Mouse (Mus musculus) lung, postnatal 0 days (tissue): ENCODE data around the gene Slc25a12. TPM values are rescaled to one million over a fixed set of nuclear protein-coding genes. Genes with fewer than 3 reads are reported as not detected.
A peak's percentile ranks its signal among the peaks of the same experiment; 100 is the strongest.

Experiments
- ATAC-seq: fragments of 200-750 bp; cut with Nextera tagmentation; 2 replicates; pipeline ENCODE4 v1.8.0; 2017; ENCODE audit warnings: moderate library complexity
- DNase-seq: peaks from one replicate; pipeline ENCODE4 v3.0.0-alpha.2; 2016; ENCODE audit warnings: low spot score
- H3K27ac ChIP-seq: fragments of 300-500 bp; sonication (generic); 2 replicates; pipeline ENCODE4 v1.5.1; 2014; ENCODE audit warnings: antibody characterized with exemption, mild to moderate bottlenecking, low read length, mixed read lengths
- H3K27me3 ChIP-seq: fragments of 300-500 bp; sonication (generic); replicated peaks from 2 replicates; pipeline ENCODE4 v1.6.1; 2014; ENCODE audit warnings: low read length, mixed read lengths; ENCODE audit not compliant: insufficient read depth
- H3K36me3 ChIP-seq: fragments of 300-500 bp; sonication (generic); 2 replicates; pipeline ENCODE4 v1.6.1; 2014; ENCODE audit warnings: low read length, mixed read lengths; ENCODE audit not compliant: insufficient read depth
- H3K4me1 ChIP-seq: fragments of 300-500 bp; sonication (generic); 2 replicates; pipeline ENCODE4 v1.6.1; 2014; ENCODE audit warnings: antibody characterized with exemption, low read depth, low read length, mixed read lengths; ENCODE audit not compliant: insufficient read depth
- H3K4me2 ChIP-seq: fragments of 300-500 bp; sonication (generic); replicated peaks from 2 replicates; pipeline ENCODE4 v1.6.1; 2014; ENCODE audit warnings: low read depth, mild to moderate bottlenecking, low read length, moderate library complexity, mixed read lengths
- H3K4me3 ChIP-seq: fragments of 300-500 bp; sonication (generic); 2 replicates; pipeline ENCODE4 v1.5.1; 2014; ENCODE audit warnings: low read depth, low read length
- H3K9ac ChIP-seq: fragments of 300-500 bp; sonication (generic); replicated peaks from 2 replicates; pipeline ENCODE4 v1.6.1; 2014; ENCODE audit warnings: low read depth, mild to moderate bottlenecking
- H3K9me3 ChIP-seq: fragments of 300-500 bp; sonication (generic); 2 replicates; pipeline ENCODE4 v1.6.1; 2016; ENCODE audit warnings: low read length, mixed read lengths
- CTCF ChIP-seq: IDR thresholded peaks from 2 replicates; pipeline ENCODE4 v1.5.1; 2016; ENCODE audit warnings: antibody characterized with exemption, mild to moderate bottlenecking
- EP300 ChIP-seq: IDR thresholded peaks from 2 replicates; pipeline ENCODE4 v1.6.1; 2016; ENCODE audit warnings: antibody characterized with exemption, mild to moderate bottlenecking, control low read depth
- WGBS: fragments of 180-500 bp; shearing (Covaris S2); extraction: QIAGEN DNeasy Blood & Tissue Kit; methylation state at CpG from one replicate; pipeline ENCODE4 v1.1.7; 2014; 5-methylcytosine and 5-hydroxymethylcytosine counted together
- polyA plus RNA-seq: library from polyadenylated mRNA; unstranded; fragments of >200 nt; fragmentation: Nextera tagmentation; extraction: Ambion mirVana; gene quantifications from 2 replicates; pipeline ENCODE4 v1.2.1, GENCODE M21; 2015

The Slc25a12 gene
- polyA plus RNA-seq, 1 experiment from 2014 or later = 16.8 TPM

GRCm38 (mm10) chr2:71269332-71269731 lies 98.2 kb downstream of the Slc25a12 start:
- ATAC-seq (no peak), DNase-seq (no peak)
- H3K9ac ChIP-seq = no peak overlapping the region
- peaks cover 15% of the 10 kb centered on the region for H3K36me3 ChIP-seq
- no peak overlapping the region for H3K4me3 ChIP-seq
- no peaks in the 10 kb centered on the region for H3K27me3 ChIP-seq
- 45% methylated on average over 1 of the region's 1 CpGs for WGBS
- no peaks in the 10 kb centered on the region for H3K4me1 ChIP-seq
- H3K4me2 ChIP-seq = no peak overlapping the region
- no peak for TF ChIP-seq CTCF
- TF ChIP-seq EP300 = no peak
- no peaks in the 10 kb centered on the region for H3K9me3 ChIP-seq
- H3K27ac ChIP-seq = no peak overlapping the region

- TF ChIP-seq CTCF = no peak
- no peak for TF ChIP-seq EP300
- DNase-seq (no peak), ATAC-seq (no peak)
- Histone ChIP-seq H3K9ac (no peak overlapping the region), H3K4me1 (no peaks in the 10 kb centered on the region), H3K9me3 (no peaks in the 10 kb centered on the region), H3K4me2 (no peak overlapping the region), H3K4me3 (no peak overlapping the region), H3K27ac (no peak overlapping the region), H3K36me3 (peaks cover 17% of the 10 kb centered on the region), H3K27me3 (no peaks in the 10 kb centered on the region)
- 89% methylated on average over 8 of the region's 8 CpGs for WGBS
These were observed 98.9 kb downstream of the Slc25a12 start for GRCm38 (mm10) chr2:71268691-71269090.

GRCm38 (mm10) chr2:71264585-71264984 lies 103.0 kb downstream of the Slc25a12 start:
- H3K4me2 ChIP-seq = no peak overlapping the region
- no peak for DNase-seq
- 93% methylated on average over 20 of the region's 20 CpGs for WGBS
- H3K9ac ChIP-seq = no peak overlapping the region
- H3K9me3 ChIP-seq = no peaks in the 10 kb centered on the region
- no peak for ATAC-seq
- H3K27me3 ChIP-seq = no peaks in the 10 kb centered on the region
- no peaks in the 10 kb centered on the region for H3K4me1 ChIP-seq
- TF ChIP-seq CTCF (no peak), EP300 (no peak)
- no peak overlapping the region for H3K4me3 ChIP-seq
- peaks cover 30% of the 10 kb centered on the region for H3K36me3 ChIP-seq
- H3K27ac ChIP-seq = no peak overlapping the region

- WGBS = 83% methylated on average over 7 of the region's 7 CpGs
- no peaks in the 10 kb centered on the region for H3K9me3 ChIP-seq
- no peak for TF ChIP-seq CTCF
- TF ChIP-seq EP300 = no peak
- H3K4me2 ChIP-seq = no peak overlapping the region
- no peak for ATAC-seq
- H3K27ac ChIP-seq = no peak overlapping the region
- H3K4me1 ChIP-seq = no peaks in the 10 kb centered on the region
- no peak overlapping the region for H3K4me3 ChIP-seq
- no peak overlapping the region for H3K9ac ChIP-seq
- H3K27me3 ChIP-seq = no peaks in the 10 kb centered on the region
- peaks cover 46% of the 10 kb centered on the region for H3K36me3 ChIP-seq
- DNase-seq = no peak
These were observed 111.0 kb downstream of the Slc25a12 start for GRCm38 (mm10) chr2:71256581-71256980.

GRCm38 (mm10) chr2:71254836-71255235 lies 112.7 kb downstream of the Slc25a12 start:
- H3K36me3 ChIP-seq = peaks cover 55% of the 10 kb centered on the region
- TF ChIP-seq EP300 (no peak), CTCF (no peak)
- WGBS = 74% methylated on average over 4 of the region's 4 CpGs

GRCm38 (mm10) chr2:71250841-71251240 lies 116.7 kb downstream of the Slc25a12 start:
- H3K9me3 ChIP-seq = no peaks in the 10 kb centered on the region
- WGBS = 80% methylated on average over 5 of the region's 5 CpGs
- no peak overlapping the region for H3K27ac ChIP-seq
- DNase-seq (no peak), ATAC-seq (no peak)
- no peak overlapping the region for H3K4me3 ChIP-seq
- H3K4me2 ChIP-seq = no peak overlapping the region
- H3K4me1 ChIP-seq = no peaks in the 10 kb centered on the region
- H3K9ac ChIP-seq = no peak overlapping the region
- no peaks in the 10 kb centered on the region for H3K27me3 ChIP-seq
- TF ChIP-seq EP300 = no peak
- peak; percentile 61 for TF ChIP-seq CTCF
- peaks cover 41% of the 10 kb centered on the region for H3K36me3 ChIP-seq

More at GRCm38 (mm10) chr2:71254836-71255235, 112.7 kb downstream of the Slc25a12 start:
- ATAC-seq (no peak), DNase-seq (no peak)
- Histone ChIP-seq H3K4me2 (no peak overlapping the region), H3K4me3 (no peak overlapping the region), H3K27me3 (no peaks in the 10 kb centered on the region), H3K27ac (no peak overlapping the region), H3K4me1 (no peaks in the 10 kb centered on the region), H3K9me3 (no peaks in the 10 kb centered on the region), H3K9ac (no peak overlapping the region)

- Histone ChIP-seq H3K9ac (no peak overlapping the region), H3K27me3 (no peaks in the 10 kb centered on the region), H3K27ac (no peak overlapping the region), H3K9me3 (no peaks in the 10 kb centered on the region), H3K36me3 (peaks cover 41% of the 10 kb centered on the region), H3K4me2 (no peak overlapping the region), H3K4me3 (no peak overlapping the region), H3K4me1 (no peaks in the 10 kb centered on the region)
- ATAC-seq (no peak), DNase-seq (no peak)
- TF ChIP-seq CTCF = no peak
- 61% methylated on average over 3 of the region's 3 CpGs for WGBS
These were observed 119.5 kb downstream of the Slc25a12 start for GRCm38 (mm10) chr2:71248071-71248470.
